Comparison of ENCODE assay signal across 26 mouse cellular contexts in the genomic region with DNA sequence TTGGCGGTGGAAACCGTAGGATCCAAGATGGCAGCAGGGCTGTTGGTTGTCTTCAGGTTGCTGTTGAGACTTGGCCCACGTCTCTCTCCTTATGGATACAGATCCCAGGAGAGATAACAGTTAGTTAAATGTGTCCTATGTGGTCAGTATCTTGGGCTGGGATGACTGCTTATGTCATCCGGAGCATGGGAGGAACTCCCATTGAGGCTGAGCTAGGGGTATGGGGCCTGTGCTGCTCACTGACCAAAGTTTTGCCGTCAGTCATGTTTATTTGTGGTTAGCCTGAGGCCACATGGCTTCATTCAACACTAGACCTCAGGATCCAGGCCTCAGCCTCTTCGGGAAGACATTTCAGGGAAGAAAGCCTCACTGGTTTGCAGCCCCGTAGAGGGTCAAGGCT. TPM values are rescaled to one million over a fixed set of nuclear protein-coding genes. Genes with fewer than 3 reads are reported as not detected.
DNase-seq lines count a peak whose midpoint lies in the region; ATAC-seq and TF ChIP-seq lines count a peak whose summit lies in the region.
"Had no signal": no experiment of that assay in that cellular context is flagged by ENCODE, and none has a peak within 500 bp of the region (broad histone marks: within the 10 kb centered on the region; RNA-seq: fewer than 3 reads in every experiment).

No protein-coding gene starts in this region.

- DNase-seq in liver, postnatal 0 days: no peak
- DNase-seq in 3T3-L1 (ENCODE audit: low read depth, low spot score) (peak; percentile 79), NIH3T3 (ENCODE audit: low read depth) (peak; percentile 42)
- no peak for DNase-seq in left cerebral cortex, adult 18-20 months (ENCODE audit: low spot score in 2 of 2)
- DNase-seq in kidney, postnatal 36 days: no peak
- DNase-seq: cerebellum, adult 18-20 months; cerebellum, postnatal 25 days; kidney, adult 18-20 months; layer of hippocampus, adult 9-11 months; left cerebral cortex, postnatal 4 days; lung, postnatal 4 days; retina, postnatal 1 day; right cerebral cortex, postnatal 4 days; thymus, postnatal 14 days had no signal

- ATAC-seq in forebrain, embryonic 13.5 days: no peak
- no peak for ATAC-seq in forebrain, embryonic 12.5 days (ENCODE audit: low FRiP score)
- no peak for ATAC-seq in liver, embryonic 12.5 days
- ATAC-seq in liver, postnatal 0 days: no peak
- ATAC-seq: forebrain, embryonic 15.5 days; midbrain, embryonic 15.5 days; Patski had no signal

- H3K27me3 ChIP-seq in forebrain, embryonic 13.5 days: no peaks in the 10 kb centered on the region
- no peaks in the 10 kb centered on the region for H3K27me3 ChIP-seq in forebrain, embryonic 12.5 days
- no peaks in the 10 kb centered on the region for H3K27me3 ChIP-seq in liver, embryonic 12.5 days (replicated peaks)
- H3K27me3 ChIP-seq in liver, postnatal 0 days (ENCODE audit: insufficient read depth, low read length): no peaks in the 10 kb centered on the region
- H3K27me3 ChIP-seq: embryonic facial prominence, embryonic 12.5 days; forebrain, embryonic 15.5 days; heart, embryonic 13.5 days; hindbrain, embryonic 13.5 days; midbrain, embryonic 15.5 days; neural tube, embryonic 13.5 days; Patski had no signal

- no peaks in the 10 kb centered on the region for H3K9me3 ChIP-seq in forebrain, embryonic 13.5 days (replicated peaks)
- no peaks in the 10 kb centered on the region for H3K9me3 ChIP-seq in forebrain, embryonic 12.5 days
- H3K9me3 ChIP-seq in liver, embryonic 12.5 days (replicated peaks): no peaks in the 10 kb centered on the region
- H3K9me3 ChIP-seq in liver, postnatal 0 days (ENCODE audit: low read length): no peaks in the 10 kb centered on the region
- H3K9me3 ChIP-seq: embryonic facial prominence, embryonic 12.5 days; forebrain, embryonic 15.5 days; heart, embryonic 13.5 days; hindbrain, embryonic 13.5 days; midbrain, embryonic 15.5 days; neural tube, embryonic 13.5 days had no signal

- peaks cover 55% of the 10 kb centered on the region for H3K36me3 ChIP-seq in forebrain, embryonic 13.5 days (ENCODE audit: poor library complexity, severe bottlenecking)
- peaks cover 54% of the 10 kb centered on the region for H3K36me3 ChIP-seq in forebrain, embryonic 12.5 days (replicated peaks)
- peaks cover 53% of the 10 kb centered on the region for H3K36me3 ChIP-seq in liver, embryonic 12.5 days
- H3K36me3 ChIP-seq in liver, postnatal 0 days (replicated peaks; ENCODE audit: insufficient read depth, low read length): peaks cover 32% of the 10 kb centered on the region

- no peak for TF ChIP-seq EP300 in liver, postnatal 0 days (IDR thresholded peaks at IDR 0.05; ENCODE audit: low read depth)

- peak overlapping the region; percentile 6; the same call in 1 of the 2 replicates for H3K4me3 ChIP-seq in forebrain, embryonic 13.5 days
- no peak overlapping the region for H3K4me3 ChIP-seq in forebrain, embryonic 12.5 days (replicated peaks)
- H3K4me3 ChIP-seq in liver, embryonic 12.5 days: no peak overlapping the region
- no peak overlapping the region for H3K4me3 ChIP-seq in liver, postnatal 0 days (ENCODE audit: low read depth, low read length)
- H3K4me3 ChIP-seq: embryonic facial prominence, embryonic 12.5 days; forebrain, embryonic 15.5 days; heart, embryonic 13.5 days; hindbrain, embryonic 13.5 days; left cerebral cortex, adult 2 months; midbrain, embryonic 15.5 days; neural tube, embryonic 13.5 days had no signal

- peaks cover 29% of the 10 kb centered on the region for H3K4me1 ChIP-seq in forebrain, embryonic 13.5 days
- H3K4me1 ChIP-seq in forebrain, embryonic 12.5 days: peaks cover 27% of the 10 kb centered on the region
- H3K4me1 ChIP-seq in liver, embryonic 12.5 days: peaks cover 36% of the 10 kb centered on the region
- peaks cover 21% of the 10 kb centered on the region for H3K4me1 ChIP-seq in liver, postnatal 0 days (ENCODE audit: insufficient read depth)

- 93% methylated on average over 7 of the region's 7 CpGs for WGBS in forebrain, embryonic 13.5 days
- 95% methylated on average over 7 of the region's 7 CpGs for WGBS in forebrain, embryonic 12.5 days
- 77% methylated on average over 7 of the region's 7 CpGs for WGBS in liver, embryonic 12.5 days (ENCODE audit: insufficient replicate concordance)
- 77% methylated on average over 7 of the region's 7 CpGs for WGBS in liver, postnatal 0 days (ENCODE audit: insufficient replicate concordance)

- H3K27ac ChIP-seq in forebrain, embryonic 13.5 days: no peak overlapping the region
- no peak overlapping the region for H3K27ac ChIP-seq in forebrain, embryonic 12.5 days
- no peak overlapping the region for H3K27ac ChIP-seq in liver, embryonic 12.5 days
- H3K27ac ChIP-seq in liver, postnatal 0 days (ENCODE audit: low read depth): no peak overlapping the region
- H3K27ac ChIP-seq: embryonic facial prominence, embryonic 12.5 days; forebrain, embryonic 15.5 days; heart, embryonic 13.5 days; hindbrain, embryonic 13.5 days; left cerebral cortex, adult 2 months; liver, embryonic 14.5 days; midbrain, embryonic 15.5 days; neural tube, embryonic 13.5 days had no signal

- H3K9ac ChIP-seq in forebrain, embryonic 13.5 days: 0 out of 2 replicates have a peak overlapping the region, but pooled peaks have one; percentile 18
- H3K9ac ChIP-seq in forebrain, embryonic 12.5 days: no peak overlapping the region
- H3K9ac ChIP-seq in liver, embryonic 12.5 days: no peak overlapping the region
- H3K9ac ChIP-seq in liver, postnatal 0 days (replicated peaks): no peak overlapping the region
- H3K9ac ChIP-seq: embryonic facial prominence, embryonic 12.5 days; forebrain, embryonic 15.5 days; hindbrain, embryonic 13.5 days; liver, embryonic 14.5 days; midbrain, embryonic 15.5 days had no signal

- H3K4me2 ChIP-seq in forebrain, embryonic 13.5 days: no peak overlapping the region
- H3K4me2 ChIP-seq in forebrain, embryonic 12.5 days: no peak overlapping the region
- H3K4me2 ChIP-seq in liver, embryonic 12.5 days: 0 out of 2 replicates have a peak overlapping the region, but pooled peaks have one; percentile 5
- no peak overlapping the region for H3K4me2 ChIP-seq in liver, postnatal 0 days (ENCODE audit: low read depth, low read length)
- H3K4me2 ChIP-seq: embryonic facial prominence, embryonic 12.5 days; heart, embryonic 13.5 days; midbrain, embryonic 15.5 days; neural tube, embryonic 13.5 days had no signal

- no peak for TF ChIP-seq CTCF in liver, postnatal 0 days (IDR thresholded peaks at IDR 0.05; ENCODE audit: low read depth)

RNA-seq across cellular contexts. Expression of gene Ints11, which starts 2.1 kb away (rescaled TPM):
- polyA plus RNA-seq in forebrain, embryonic 13.5 days (2015; fragmentation: Nextera tagmentation; extraction: Ambion mirVana): 96.2 and 106 TPM in 2 replicates
- 92.2 and 94.1 TPM in 2 replicates for polyA plus RNA-seq in forebrain, embryonic 12.5 days (2016; fragmentation: Nextera tagmentation; extraction: Ambion mirVana)
- polyA plus RNA-seq in liver, embryonic 12.5 days (2016; fragmentation: Nextera tagmentation; extraction: Ambion mirVana): 50.0 and 51.4 TPM in 2 replicates
- polyA plus RNA-seq in liver, postnatal 0 days (2015; fragmentation: Nextera tagmentation; extraction: Ambion mirVana): 14.9 and 17.4 TPM in 2 replicates
- 10 to 100 TPM; 31.7 to 33.9 TPM for total RNA-seq in left cerebral cortex, adult 18-20 months (2021)

RNA-seq across cellular contexts. Expression of gene Cptp, which starts 2.2 kb away (rescaled TPM):
- 19.1 and 22.3 TPM in 2 replicates for polyA plus RNA-seq in forebrain, embryonic 13.5 days (2015; fragmentation: Nextera tagmentation; extraction: Ambion mirVana)
- 17.9 and 23.4 TPM in 2 replicates for polyA plus RNA-seq in forebrain, embryonic 12.5 days (2016; fragmentation: Nextera tagmentation; extraction: Ambion mirVana)
- polyA plus RNA-seq in liver, embryonic 12.5 days (2016; fragmentation: Nextera tagmentation; extraction: Ambion mirVana): 10.3 and 10.8 TPM in 2 replicates
- polyA plus RNA-seq in liver, postnatal 0 days (2015; fragmentation: Nextera tagmentation; extraction: Ambion mirVana): 8.1 and 8.4 TPM in 2 replicates
- 10 to 100 TPM; 23.1 to 33.8 TPM for total RNA-seq in left cerebral cortex, adult 18-20 months (2021)

RNA-seq across cellular contexts. Expression of gene Tas1r3, which starts 8.2 kb away (rescaled TPM):
- 0.58 and 0.72 TPM in 2 replicates for polyA plus RNA-seq in forebrain, embryonic 13.5 days (2015; fragmentation: Nextera tagmentation; extraction: Ambion mirVana)
- polyA plus RNA-seq in forebrain, embryonic 12.5 days (2016; fragmentation: Nextera tagmentation; extraction: Ambion mirVana): 0.51 and 0.61 TPM in 2 replicates
- 0.07 and 0.11 TPM in 2 replicates for polyA plus RNA-seq in liver, embryonic 12.5 days (2016; fragmentation: Nextera tagmentation; extraction: Ambion mirVana)
- polyA plus RNA-seq in liver, postnatal 0 days (2015; fragmentation: Nextera tagmentation; extraction: Ambion mirVana): 0.08 and 0.09 TPM in 2 replicates
- total RNA-seq in left cerebral cortex, adult 18-20 months (2021): under 1 TPM; 0.23 TPM

RNA-seq across cellular contexts. Expression of gene Pusl1, which starts 20.2 kb away (rescaled TPM):
- 46.5 and 54.2 TPM in 2 replicates for polyA plus RNA-seq in forebrain, embryonic 13.5 days (2015; fragmentation: Nextera tagmentation; extraction: Ambion mirVana)
- 44.6 and 48.8 TPM in 2 replicates for polyA plus RNA-seq in forebrain, embryonic 12.5 days (2016; fragmentation: Nextera tagmentation; extraction: Ambion mirVana)
- 32.7 and 33.6 TPM in 2 replicates for polyA plus RNA-seq in liver, embryonic 12.5 days (2016; fragmentation: Nextera tagmentation; extraction: Ambion mirVana)
- 14.1 and 15.3 TPM in 2 replicates for polyA plus RNA-seq in liver, postnatal 0 days (2015; fragmentation: Nextera tagmentation; extraction: Ambion mirVana)
- total RNA-seq in left cerebral cortex, adult 18-20 months (2021): 10 to 100 TPM; 54.9 to 58.6 TPM

RNA-seq across cellular contexts. Expression of gene Acap3, which starts 20.2 kb away (rescaled TPM):
- 51.0 and 56.7 TPM in 2 replicates for polyA plus RNA-seq in forebrain, embryonic 13.5 days (2015; fragmentation: Nextera tagmentation; extraction: Ambion mirVana)
- 47.9 and 57.2 TPM in 2 replicates for polyA plus RNA-seq in forebrain, embryonic 12.5 days (2016; fragmentation: Nextera tagmentation; extraction: Ambion mirVana)
- polyA plus RNA-seq in liver, embryonic 12.5 days (2016; fragmentation: Nextera tagmentation; extraction: Ambion mirVana): 13.4 and 13.6 TPM in 2 replicates
- 2.1 and 2.8 TPM in 2 replicates for polyA plus RNA-seq in liver, postnatal 0 days (2015; fragmentation: Nextera tagmentation; extraction: Ambion mirVana)
- total RNA-seq in left cerebral cortex, adult 18-20 months (2021): 100 to 1,000 TPM; 124 to 128 TPM

Comparison
In these comparisons a context has a peak if more than half of its experiments do, and no peak if none do; other contexts are left out.
1. DNase-seq: peak in 3T3-L1 (single experiment) and NIH3T3 (single experiment); none in liver, postnatal 0 days (single experiment), left cerebral cortex, adult 18-20 months (0 of 2) and kidney, postnatal 36 days (0 of 2).